Mouse (Mus musculus): ENCODE results near the gene Rdh16f2.
A peak's percentile ranks its signal among the peaks of the same experiment; 100 is the strongest.
"Not testable (repeated sequence)": the region's sequence is repeated elsewhere in the genome, so short reads cannot be mapped to it uniquely, and the experiment has no call there.

Rdh16f2 gene

DNA sequence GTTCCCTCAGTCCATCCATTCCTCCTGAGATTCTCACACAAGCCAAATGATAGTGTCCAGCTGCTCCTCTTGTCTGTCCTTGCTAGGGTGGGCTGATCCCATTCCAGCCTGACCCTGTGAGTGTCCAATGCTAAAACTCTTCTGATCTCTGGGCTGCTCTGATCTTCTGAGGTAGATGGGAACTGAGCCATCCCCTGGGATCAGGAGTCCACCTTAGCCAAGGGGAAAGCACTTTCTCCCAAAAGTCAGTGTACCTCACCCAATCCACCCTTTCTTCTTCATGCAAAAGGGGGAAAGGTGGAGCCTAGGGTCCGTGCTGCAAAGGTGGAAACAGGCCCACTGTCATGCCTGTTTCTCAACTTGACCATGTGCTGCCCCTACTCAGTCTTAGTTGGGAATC lies 25.2 kb downstream of the Rdh16f2 start:
- no peak for DNase-seq (ENCODE audit: low read depth)

DNA sequence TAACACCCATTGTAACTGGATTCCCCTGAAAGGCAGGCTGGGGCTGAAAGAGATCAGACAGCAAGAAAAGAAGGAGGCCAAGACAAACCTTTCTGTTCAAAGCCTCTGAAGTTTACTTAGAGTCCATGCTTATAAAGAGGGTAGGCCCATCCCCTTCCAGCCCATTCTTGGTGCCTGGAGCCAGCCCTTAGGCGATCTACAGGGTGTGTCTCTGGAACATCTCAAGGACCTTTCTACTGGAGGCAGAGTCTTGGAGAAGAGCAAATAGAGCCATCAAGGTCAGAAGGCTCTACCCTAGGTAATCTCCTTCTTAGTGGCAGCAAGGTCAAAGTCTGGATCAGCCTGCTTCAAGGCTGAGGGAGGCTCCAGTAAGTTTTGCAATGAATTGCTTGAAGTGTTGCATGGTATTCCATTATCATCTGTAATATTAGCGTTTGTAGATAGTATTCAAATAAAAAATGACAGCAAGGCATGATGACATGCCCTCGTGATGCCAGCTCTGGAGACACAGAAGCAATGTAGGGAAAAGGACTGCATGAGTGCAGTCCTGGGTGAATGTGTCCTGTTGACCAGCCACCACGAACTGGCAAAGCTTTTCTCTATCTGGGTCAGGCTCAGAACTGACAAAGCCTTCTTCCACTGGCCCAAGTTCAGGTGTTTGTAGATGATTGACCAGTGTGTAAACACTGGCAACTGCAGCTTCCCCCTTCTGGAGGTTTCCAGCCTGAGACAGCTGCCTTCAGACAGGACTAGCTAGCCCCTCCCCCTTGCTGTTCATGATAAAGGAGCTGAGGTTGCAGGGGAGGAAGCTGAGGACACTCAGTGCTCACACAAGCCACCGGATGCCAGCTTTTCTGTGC lies 27.1 kb downstream of the Rdh16f2 start:
- DNase-seq (ENCODE audit: low read depth), result peak; percentile 12

DNA sequence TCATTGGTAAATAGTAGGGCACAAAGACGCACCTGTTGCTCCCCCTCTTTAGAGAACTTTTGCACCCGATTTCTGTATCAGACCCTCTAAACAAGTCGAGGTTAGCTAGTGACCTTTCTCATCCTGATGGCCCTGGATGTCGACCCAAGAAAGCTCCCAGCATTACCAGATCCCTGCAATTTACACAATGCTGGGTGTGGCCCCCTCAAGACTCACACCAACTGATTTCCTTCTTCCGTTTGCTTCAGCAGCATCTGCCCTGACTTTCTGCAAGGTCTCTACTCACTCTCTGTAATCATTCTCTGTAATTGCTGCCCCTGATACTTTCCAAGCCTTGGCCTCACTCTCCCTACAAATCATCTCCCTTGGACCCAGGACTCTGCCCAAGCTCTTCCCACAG lies 30.4 kb downstream of the Rdh16f2 start:
- DNase-seq (ENCODE audit: low read depth), result no peak

DNA sequence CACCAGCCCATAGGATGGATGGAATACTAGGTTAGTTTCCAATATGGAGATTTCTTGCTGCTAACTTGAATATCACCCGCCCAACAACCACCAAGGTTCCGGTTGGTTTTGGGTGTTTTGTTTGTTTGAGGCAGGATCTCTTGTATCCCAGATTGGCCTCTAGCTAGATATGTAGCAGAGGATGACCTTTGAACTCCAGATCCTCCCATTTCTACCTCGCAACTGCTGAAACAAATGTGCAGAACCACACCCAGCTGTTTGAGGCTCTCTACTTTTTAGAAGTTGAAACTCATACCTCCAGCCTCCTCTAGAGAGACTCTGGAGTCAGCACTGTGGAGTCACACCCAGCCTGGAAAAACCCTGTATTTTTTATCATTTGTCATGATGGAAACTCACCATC lies 31.2 kb downstream of the Rdh16f2 start:
- no peak for DNase-seq (ENCODE audit: low read depth)

DNA sequence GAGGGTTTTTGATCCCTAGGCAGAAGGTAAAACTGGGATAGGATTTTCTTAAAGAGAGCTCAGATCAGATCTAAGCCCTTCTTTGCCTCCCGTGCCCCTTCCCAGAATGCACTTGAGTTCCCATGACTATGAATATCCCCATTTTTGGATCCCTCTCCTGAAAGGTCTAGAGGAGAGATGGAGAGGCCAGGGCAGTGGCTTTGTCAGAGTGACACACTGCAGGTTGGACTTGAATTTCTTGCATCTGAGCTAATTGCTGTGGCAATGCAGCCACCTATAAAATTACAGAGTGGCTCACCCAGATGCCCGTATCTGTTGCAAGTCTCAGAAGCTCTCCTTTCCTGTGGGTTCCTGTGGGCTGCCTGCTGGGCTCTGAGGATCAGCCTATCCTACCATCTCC lies 31.9 kb downstream of the Rdh16f2 start, which contains the start of gene Sdr9c7:
Gene Sdr9c7, plus strand, starts transcription at position 301 of the 400 bp plus-strand sequence.
- DNase-seq (ENCODE audit: low read depth), result no peak

DNA sequence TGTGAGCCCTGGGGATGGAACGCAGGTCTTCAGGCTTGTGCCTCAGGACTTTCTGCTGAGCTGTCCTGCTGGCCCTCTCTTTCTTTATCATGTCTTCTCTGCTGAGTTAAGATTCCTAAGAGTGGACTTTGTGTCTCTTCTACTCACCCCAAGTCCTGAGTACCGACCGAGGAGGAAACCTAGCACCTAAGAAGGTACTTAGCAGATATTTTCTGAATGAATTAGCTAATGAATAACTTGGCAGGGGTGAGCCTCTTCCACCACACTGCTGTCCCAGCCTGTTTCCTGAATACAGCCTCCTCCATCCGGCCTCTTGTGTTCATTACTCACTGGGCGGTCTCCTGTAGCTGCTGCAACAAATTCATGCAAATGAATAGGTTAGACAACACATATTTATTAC lies 33.5 kb downstream of the Rdh16f2 start:
- no peak for DNase-seq (ENCODE audit: low read depth)

DNA sequence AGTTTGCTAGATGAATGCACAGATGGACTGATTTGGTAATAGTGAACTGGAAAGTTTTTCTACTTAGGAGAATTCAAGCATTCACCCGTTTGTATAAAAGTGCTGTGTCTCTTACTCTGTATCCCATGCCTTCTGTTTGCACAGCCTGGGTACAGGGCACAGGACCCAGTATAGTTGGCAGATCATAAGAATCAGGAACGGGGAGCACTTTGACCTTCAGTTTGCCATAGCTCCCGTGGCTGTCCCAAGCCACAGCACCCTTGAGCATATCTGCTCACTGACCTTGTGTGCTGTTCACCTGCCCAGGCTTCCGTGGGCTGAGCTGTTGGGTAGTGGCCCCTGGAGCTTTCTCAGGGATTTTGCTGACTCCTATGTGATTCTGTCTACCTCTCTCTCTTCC lies 35.5 kb downstream of the Rdh16f2 start:
- no peak for DNase-seq (ENCODE audit: low read depth)

DNA sequence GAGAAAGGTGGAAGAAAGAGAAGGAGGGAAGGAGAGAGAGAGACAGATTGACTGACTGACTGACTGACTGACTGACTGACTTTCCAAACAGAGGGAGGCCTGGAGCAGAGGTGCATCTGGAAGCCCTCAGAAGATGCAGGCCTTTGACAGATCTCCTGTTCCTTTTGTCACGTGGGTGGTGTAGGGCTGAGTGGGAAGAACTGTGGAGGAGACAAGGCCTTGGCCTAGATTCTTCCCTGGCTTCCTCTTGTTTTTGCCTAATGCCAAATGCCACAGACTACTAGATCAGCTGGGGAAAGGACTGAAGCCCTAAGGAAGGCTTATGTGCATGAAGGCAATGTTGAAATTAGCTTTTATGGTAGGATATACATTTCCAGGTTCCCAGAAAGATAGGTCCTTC lies 36.8 kb downstream of the Rdh16f2 start:
- no peak for DNase-seq (ENCODE audit: low read depth)

DNA sequence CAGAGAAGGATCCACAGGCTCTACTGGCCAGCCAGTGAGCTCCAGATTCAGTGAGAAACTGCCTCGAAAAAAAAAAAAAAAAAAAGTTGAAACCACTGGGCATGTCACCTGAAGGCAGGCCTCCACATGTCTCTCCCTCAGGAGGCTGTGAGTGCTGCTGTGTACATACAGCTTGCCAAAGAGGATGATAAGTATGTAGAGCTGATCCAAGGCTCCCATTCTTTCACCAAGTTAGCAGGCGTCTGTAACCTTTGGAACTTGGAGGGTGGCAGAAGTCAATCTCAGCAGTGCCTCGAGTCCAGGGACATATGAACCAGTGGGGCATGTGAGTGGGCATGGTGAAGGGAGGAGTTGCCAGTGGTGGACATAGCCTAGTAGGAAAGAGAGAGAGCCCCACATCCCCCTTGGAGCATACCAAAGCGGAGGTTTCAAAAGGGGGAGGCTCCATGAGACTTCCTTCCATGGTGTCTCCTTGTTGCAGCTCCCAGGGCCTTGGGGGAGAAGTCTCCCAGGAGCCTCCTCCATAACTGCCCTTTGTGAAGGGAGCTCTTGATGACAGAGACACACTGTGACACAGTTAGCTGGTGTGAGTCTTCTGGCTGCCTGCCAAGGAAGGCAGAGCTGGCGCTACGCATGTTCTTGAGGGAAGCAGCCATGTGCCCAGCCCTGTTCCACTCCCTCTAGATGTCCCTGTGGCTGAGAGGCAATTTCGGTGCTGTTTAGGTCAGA lies 38.6 kb downstream of the Rdh16f2 start:
- no peak for DNase-seq (ENCODE audit: low read depth)

DNA sequence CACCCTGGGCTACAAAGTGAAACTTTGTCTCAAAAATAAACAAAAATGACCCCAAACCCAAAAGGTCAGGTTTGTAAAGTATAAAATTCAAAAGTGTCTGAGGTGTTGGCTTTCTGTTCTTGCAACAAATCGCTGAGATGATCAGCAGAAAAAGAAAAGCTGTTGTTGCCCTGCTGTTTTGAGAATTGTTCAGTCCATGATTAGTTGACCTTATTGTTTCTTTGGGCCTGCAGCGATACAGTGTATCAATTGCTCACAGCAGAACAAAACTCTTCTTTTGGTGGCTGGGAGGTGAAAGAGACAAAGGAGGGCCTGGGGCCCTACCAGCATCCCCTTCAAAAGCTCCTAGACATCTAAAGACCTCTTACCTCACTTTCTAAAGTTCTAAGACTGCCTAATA lies 39.9 kb downstream of the Rdh16f2 start:
- no peak for DNase-seq (ENCODE audit: low read depth)

DNA sequence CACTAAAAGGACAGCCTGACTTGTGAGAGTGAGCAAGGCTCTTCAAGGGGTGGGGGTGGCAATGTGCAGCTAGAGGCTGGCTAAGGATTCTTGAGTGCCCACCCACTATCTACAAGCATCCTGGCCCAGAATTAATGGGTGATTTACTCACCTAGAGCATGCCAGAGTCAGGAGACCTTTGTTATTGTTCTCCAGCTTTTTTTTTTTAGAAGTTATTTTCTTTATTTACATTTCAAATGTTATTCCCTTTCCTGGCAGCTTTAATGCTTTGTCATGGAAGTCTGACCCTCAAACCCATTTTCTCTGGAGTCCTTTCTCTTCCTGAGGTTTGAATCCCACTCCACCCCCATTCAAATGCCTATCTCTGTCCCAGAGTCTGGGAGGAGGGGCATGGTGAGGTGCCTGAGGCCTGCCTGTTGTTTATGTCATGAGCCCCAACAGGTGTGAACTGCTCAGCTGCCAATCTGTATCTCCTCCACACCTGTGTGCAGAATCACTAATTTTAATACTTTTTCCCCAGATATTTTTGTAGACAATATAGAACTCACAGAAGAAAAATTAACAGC lies 41.2 kb downstream of the Rdh16f2 start:
- DNase-seq (ENCODE audit: low read depth), result no peak

DNA sequence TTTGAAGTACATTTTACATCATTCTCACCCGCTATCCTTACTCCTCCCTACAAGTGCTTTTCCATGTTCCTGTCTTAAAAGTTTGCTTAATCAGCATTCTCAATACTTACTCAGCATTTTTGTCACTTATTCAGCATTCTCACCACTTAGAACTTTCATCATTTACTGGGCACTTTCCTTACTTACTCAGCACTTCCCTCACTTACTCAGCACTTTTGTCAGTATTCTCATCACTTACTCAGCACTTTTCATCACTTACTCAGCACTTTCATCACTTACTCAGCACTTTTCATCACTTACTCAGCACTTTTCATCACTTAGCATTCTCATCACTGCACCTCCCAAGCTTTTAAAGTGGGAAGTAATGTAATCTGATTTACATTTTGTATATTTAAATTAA lies 49.3 kb downstream of the Rdh16f2 start:
- no peak for DNase-seq (ENCODE audit: low read depth)

DNA sequence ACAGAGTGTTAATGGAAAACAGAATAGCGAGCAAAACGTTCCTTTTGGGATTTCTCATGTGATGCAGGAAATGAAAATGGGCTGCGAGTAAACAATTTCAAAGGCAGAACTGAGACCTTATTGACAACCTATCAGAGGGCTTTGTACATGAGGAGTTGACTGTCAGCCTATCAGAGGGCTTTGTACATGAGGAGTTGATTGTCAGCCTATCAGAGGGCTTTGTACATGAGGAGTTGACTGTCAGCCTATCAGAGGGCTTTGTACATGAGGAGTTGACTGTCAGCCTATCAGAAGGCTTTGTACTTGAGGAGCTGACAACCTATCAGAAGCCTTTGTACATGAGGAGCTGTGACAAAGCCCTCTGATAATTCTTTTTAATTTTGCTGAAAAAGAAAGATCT lies 50.9 kb downstream of the Rdh16f2 start:
- DNase-seq (ENCODE audit: low read depth), result not testable (repeated sequence)

DNA sequence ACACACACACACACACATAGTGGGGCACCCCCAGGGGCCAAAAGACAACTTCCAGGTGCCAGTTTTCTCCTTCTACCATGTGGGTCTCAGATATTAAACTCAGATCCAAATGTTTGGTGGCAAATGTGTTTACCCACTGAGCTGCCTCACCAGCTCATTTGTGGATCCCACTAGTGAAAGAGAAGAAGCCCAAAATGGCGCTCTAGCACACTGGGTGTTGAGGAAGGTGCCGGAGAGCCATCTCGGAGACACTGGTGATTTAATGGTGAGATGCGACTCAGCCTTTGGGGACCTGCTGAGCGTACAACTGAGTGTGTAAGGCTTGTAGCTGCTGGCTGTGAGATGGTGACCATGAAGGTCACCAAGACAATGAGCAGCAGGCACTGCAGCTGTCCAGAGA lies 51.4 kb downstream of the Rdh16f2 start:
- DNase-seq (ENCODE audit: low read depth), result no peak

DNA sequence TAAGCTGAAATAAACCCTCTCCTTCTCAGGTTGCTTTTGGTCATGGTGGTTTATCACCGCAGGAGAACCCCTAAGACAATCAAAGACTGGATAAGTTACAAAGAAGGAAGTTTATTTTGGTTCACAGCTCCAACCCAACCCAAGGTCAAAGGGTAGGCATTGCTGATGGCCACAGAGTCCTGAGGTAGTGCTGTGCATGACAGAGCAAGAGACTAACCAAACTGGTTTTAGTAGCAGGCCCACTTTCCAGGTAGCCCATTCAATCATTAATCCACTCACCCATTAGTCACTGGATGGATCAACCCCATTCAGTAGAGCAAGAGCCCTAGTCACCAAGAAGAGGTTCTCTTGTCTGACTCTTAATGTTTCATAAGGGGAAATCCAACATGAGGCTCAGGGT lies 56.0 kb downstream of the Rdh16f2 start:
- DNase-seq (ENCODE audit: low read depth), result no peak

DNA sequence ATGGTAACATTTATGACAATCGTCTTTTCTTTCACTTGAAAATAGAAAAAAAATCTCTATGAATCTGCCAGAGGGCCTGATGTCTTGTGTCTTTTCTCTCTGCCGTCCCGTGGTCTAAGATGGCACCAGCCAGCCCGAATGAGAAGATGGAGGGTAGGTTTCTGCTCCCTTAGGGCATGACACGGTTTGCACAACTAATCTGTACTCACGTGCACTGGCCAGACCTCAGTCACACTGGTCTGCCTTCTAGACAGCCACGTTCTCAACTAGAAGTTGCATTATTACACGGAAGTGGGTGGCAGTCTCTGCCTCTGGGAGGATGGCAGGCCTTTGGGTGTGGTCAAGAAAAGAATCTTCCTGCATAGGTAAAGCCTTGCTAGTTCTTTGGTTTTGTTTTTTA lies 56.8 kb downstream of the Rdh16f2 start:
- DNase-seq (ENCODE audit: low read depth), result no peak

DNA sequence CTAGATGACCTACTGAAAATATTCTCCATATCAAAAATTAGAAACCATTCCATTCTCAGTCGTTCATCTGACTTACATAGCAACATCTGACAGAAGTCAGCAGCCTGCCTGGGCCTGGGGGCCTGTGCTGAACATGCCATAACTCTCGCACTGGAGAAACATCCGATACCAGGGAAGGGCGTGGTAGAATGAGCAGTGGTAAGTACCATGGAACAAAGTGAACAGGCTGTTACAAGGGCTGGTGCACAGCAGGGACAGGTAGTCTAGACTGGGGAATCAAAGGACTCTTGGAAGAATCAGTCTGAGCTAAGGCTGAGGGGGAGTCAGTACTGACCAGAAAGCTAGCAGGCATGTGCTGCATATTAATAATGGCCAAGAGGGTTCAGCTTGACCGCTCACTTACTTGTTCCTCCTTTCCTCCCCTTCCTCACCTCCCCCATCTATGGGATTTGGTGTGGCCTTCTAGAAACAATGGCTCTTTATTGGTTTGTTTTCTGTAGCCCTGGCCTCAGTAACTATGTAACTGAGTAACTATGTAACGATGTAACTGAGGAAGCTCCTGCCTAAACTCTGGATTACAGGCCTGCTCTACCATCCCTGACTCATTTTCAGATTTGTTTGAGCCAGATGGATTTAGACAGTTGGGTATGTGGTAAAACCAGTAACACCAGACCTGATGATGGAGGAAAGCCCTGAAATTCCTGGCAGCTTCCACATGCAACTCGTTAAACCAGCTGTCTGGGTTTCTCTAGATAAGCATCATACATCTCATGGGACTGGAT lies 58.5 kb downstream of the Rdh16f2 start:
- DNase-seq (ENCODE audit: low read depth), result no peak
